Mouse (Mus musculus): Measurements from ENCODE around the gene Pbrm1. TPM values are rescaled to one million over a fixed set of nuclear protein-coding genes. Genes with fewer than 3 reads are reported as not detected.

Pbrm1 gene
- polyA plus RNA-seq, 1 experiment, result 14.3 TPM

- TF ChIP-seq MAX (IDR thresholded peaks at IDR 0.05) (no peak), USF1 (IDR thresholded peaks at IDR 0.05; ENCODE audit: low read depth) (no peak), MYOD1 (IDR thresholded peaks at IDR 0.05; ENCODE audit: control insufficient read depth, insufficient read length, low read depth) (no peak), MYOG (IDR thresholded peaks at IDR 0.05; ENCODE audit: control insufficient read depth, extremely low read depth, insufficient read length) (no peak), CEBPB (IDR thresholded peaks at IDR 0.05; ENCODE audit: low read depth) (no peak), CTCF (IDR thresholded peaks at IDR 0.05; ENCODE audit: control insufficient read depth, insufficient read depth, insufficient read length) (no peak), FOSL1 (IDR thresholded peaks at IDR 0.05; ENCODE audit: insufficient read depth, low read length, poor library complexity, severe bottlenecking) (no peak)
- peak overlapping the region; percentile 84 for H3ac ChIP-seq (ENCODE audit: control insufficient read depth, insufficient read length, low read depth)
- H3K36me3 ChIP-seq (ENCODE audit: control insufficient read depth, insufficient read depth), result peaks cover 15% of the 10 kb centered on the region
- H3K27me3 ChIP-seq (ENCODE audit: control insufficient read depth, insufficient read depth, insufficient read length), result no peaks in the 10 kb centered on the region
- peaks cover 34% of the 10 kb centered on the region for H3K79me2 ChIP-seq (ENCODE audit: control insufficient read depth, insufficient read depth)
- H3K4me3 ChIP-seq (ENCODE audit: insufficient read depth, poor library complexity, severe bottlenecking), result peak overlapping the region; percentile 59
- H3K79me3 ChIP-seq (ENCODE audit: low read depth), result peaks cover 19% of the 10 kb centered on the region
Measured at GRCm38 (mm10) chr14:31000816-31001306, 18.1 kb upstream of the Pbrm1 start.

- Histone ChIP-seq H3K27me3 (ENCODE audit: control insufficient read depth, insufficient read depth, insufficient read length) (no peaks in the 10 kb centered on the region), H3ac (ENCODE audit: control insufficient read depth, insufficient read length, low read depth) (peak within 1 kb of the TSS; percentile 84), H3K79me3 (ENCODE audit: low read depth) (peaks cover 19% of the 10 kb centered on the region), H3K4me3 (ENCODE audit: insufficient read depth, poor library complexity, severe bottlenecking) (peak within 1 kb of the TSS; percentile 59), H3K36me3 (ENCODE audit: control insufficient read depth, insufficient read depth) (peaks cover 15% of the 10 kb centered on the region), H3K79me2 (ENCODE audit: control insufficient read depth, insufficient read depth) (peaks cover 34% of the 10 kb centered on the region)
- TF ChIP-seq MAX (IDR thresholded peaks at IDR 0.05) (peak; percentile 24), USF1 (IDR thresholded peaks at IDR 0.05; ENCODE audit: low read depth) (no peak)
Measured at GRCm38 (mm10) chr14:31001307-31002205, 17.4 kb upstream of the Pbrm1 start, which contains the start of the genes Glt8d1 and Spcs1. TSS of gene Glt8d1 (plus strand) at chr14:31001400. TSS of gene Spcs1 (minus strand) at chr14:31001672.

- TF ChIP-seq FOSL1 (IDR thresholded peaks at IDR 0.05; ENCODE audit: insufficient read depth, low read length, poor library complexity, severe bottlenecking) (no peak), CTCF (IDR thresholded peaks at IDR 0.05; ENCODE audit: control insufficient read depth, insufficient read depth, insufficient read length) (no peak), MYOG (IDR thresholded peaks at IDR 0.05; ENCODE audit: control insufficient read depth, extremely low read depth, insufficient read length) (no peak), USF1 (IDR thresholded peaks at IDR 0.05; ENCODE audit: low read depth) (no peak), MAX (IDR thresholded peaks at IDR 0.05) (no peak), MYOD1 (IDR thresholded peaks at IDR 0.05; ENCODE audit: control insufficient read depth, insufficient read length, low read depth) (no peak), CEBPB (IDR thresholded peaks at IDR 0.05; ENCODE audit: low read depth) (no peak)
- Histone ChIP-seq H3K79me3 (ENCODE audit: low read depth) (peaks cover 14% of the 10 kb centered on the region), H3K4me3 (ENCODE audit: insufficient read depth, poor library complexity, severe bottlenecking) (no peak overlapping the region), H3K79me2 (ENCODE audit: control insufficient read depth, insufficient read depth) (peaks cover 25% of the 10 kb centered on the region), H3K36me3 (ENCODE audit: control insufficient read depth, insufficient read depth) (peaks cover 22% of the 10 kb centered on the region), H3K27me3 (ENCODE audit: control insufficient read depth, insufficient read depth, insufficient read length) (no peaks in the 10 kb centered on the region), H3ac (ENCODE audit: control insufficient read depth, insufficient read length, low read depth) (no peak overlapping the region)
Measured at GRCm38 (mm10) chr14:31004527-31004926, 14.4 kb upstream of the Pbrm1 start.

- TF ChIP-seq MYOG (IDR thresholded peaks at IDR 0.05; ENCODE audit: control insufficient read depth, extremely low read depth, insufficient read length) (no peak), MAX (IDR thresholded peaks at IDR 0.05) (no peak), CEBPB (IDR thresholded peaks at IDR 0.05; ENCODE audit: low read depth) (no peak), MYOD1 (IDR thresholded peaks at IDR 0.05; ENCODE audit: control insufficient read depth, insufficient read length, low read depth) (no peak), USF1 (IDR thresholded peaks at IDR 0.05; ENCODE audit: low read depth) (no peak), FOSL1 (IDR thresholded peaks at IDR 0.05; ENCODE audit: insufficient read depth, low read length, poor library complexity, severe bottlenecking) (no peak), CTCF (IDR thresholded peaks at IDR 0.05; ENCODE audit: control insufficient read depth, insufficient read depth, insufficient read length) (no peak)
- Histone ChIP-seq H3K4me3 (ENCODE audit: insufficient read depth, poor library complexity, severe bottlenecking) (no peak overlapping the region), H3K79me2 (ENCODE audit: control insufficient read depth, insufficient read depth) (peaks cover 7% of the 10 kb centered on the region), H3K27me3 (ENCODE audit: control insufficient read depth, insufficient read depth, insufficient read length) (no peaks in the 10 kb centered on the region), H3ac (ENCODE audit: control insufficient read depth, insufficient read length, low read depth) (no peak overlapping the region), H3K36me3 (ENCODE audit: control insufficient read depth, insufficient read depth) (peaks cover 34% of the 10 kb centered on the region), H3K79me3 (ENCODE audit: low read depth) (no peaks in the 10 kb centered on the region)
Measured at GRCm38 (mm10) chr14:31006779-31007178, 12.2 kb upstream of the Pbrm1 start.

- Histone ChIP-seq H3K27me3 (ENCODE audit: control insufficient read depth, insufficient read depth, insufficient read length) (no peaks in the 10 kb centered on the region), H3ac (ENCODE audit: control insufficient read depth, insufficient read length, low read depth) (no peak overlapping the region), H3K36me3 (ENCODE audit: control insufficient read depth, insufficient read depth) (peaks cover 79% of the 10 kb centered on the region)
Measured at GRCm38 (mm10) chr14:31011588-31011987, 7.3 kb upstream of the Pbrm1 start.

More at GRCm38 (mm10) chr14:31011588-31011987, 7.3 kb upstream of the Pbrm1 start:
- Histone ChIP-seq H3K79me2 (ENCODE audit: control insufficient read depth, insufficient read depth) (peaks cover 32% of the 10 kb centered on the region), H3K79me3 (ENCODE audit: low read depth) (peaks cover 22% of the 10 kb centered on the region), H3K4me3 (ENCODE audit: insufficient read depth, poor library complexity, severe bottlenecking) (no peak overlapping the region)
- no peak for TF ChIP-seq MAX (IDR thresholded peaks at IDR 0.05)
- no peak for TF ChIP-seq CTCF (IDR thresholded peaks at IDR 0.05; ENCODE audit: control insufficient read depth, insufficient read depth, insufficient read length)
- no peak for TF ChIP-seq CEBPB (IDR thresholded peaks at IDR 0.05; ENCODE audit: low read depth)
- TF ChIP-seq FOSL1 (IDR thresholded peaks at IDR 0.05; ENCODE audit: insufficient read depth, low read length, poor library complexity, severe bottlenecking), result no peak
- TF ChIP-seq USF1 (IDR thresholded peaks at IDR 0.05; ENCODE audit: low read depth), result no peak
- TF ChIP-seq MYOD1 (IDR thresholded peaks at IDR 0.05; ENCODE audit: control insufficient read depth, insufficient read length, low read depth), result no peak
- no peak for TF ChIP-seq MYOG (IDR thresholded peaks at IDR 0.05; ENCODE audit: control insufficient read depth, extremely low read depth, insufficient read length)
